Mouse (Mus musculus) skeletal muscle tissue, adult 2 months (tissue): ENCODE measurements around the gene Lrrc30.

ENCODE experiments used
- DNase-seq: peaks from one replicate; pipeline ENCODE4 v3.0.0-alpha.2; 2012; ENCODE audit warnings: low read depth, low spot score

The Lrrc30 gene

DNA sequence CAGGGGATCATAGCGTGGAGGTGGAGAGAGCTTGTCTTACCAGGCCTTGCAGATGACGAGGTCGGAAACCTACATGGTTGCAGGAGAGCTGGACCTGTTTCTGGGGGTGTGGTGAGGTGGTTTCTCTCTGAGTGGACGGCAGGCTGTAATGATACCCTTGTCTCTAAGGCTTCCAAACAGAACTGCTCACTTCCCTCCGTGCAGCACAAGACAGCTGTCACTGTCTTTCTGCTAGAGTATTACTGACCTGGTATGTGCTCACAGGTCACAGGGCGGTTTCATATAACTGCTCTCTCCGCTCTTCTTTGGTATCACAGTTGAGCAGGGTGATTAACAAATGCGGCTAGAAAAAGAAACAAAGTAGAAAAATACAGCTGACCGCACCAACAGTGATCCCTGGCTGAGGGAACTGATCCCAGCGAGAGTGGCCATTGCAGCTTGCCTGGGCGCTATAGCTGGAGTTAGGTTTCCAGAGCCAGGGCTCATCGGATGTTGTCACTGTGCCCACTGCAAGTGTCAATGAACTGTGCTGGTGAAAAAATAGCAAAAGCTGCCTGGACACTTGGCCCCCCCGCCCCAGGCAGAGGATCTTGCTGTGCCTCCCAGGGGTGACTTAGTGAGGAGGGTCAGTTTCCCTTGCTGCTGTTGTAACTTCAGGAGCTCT lies at the start of gene Lrrc30:
Lrrc30 (minus strand) TSS at position 48 of the 664 bp plus-strand sequence.
- DNase-seq: peak; percentile 92

DNA sequence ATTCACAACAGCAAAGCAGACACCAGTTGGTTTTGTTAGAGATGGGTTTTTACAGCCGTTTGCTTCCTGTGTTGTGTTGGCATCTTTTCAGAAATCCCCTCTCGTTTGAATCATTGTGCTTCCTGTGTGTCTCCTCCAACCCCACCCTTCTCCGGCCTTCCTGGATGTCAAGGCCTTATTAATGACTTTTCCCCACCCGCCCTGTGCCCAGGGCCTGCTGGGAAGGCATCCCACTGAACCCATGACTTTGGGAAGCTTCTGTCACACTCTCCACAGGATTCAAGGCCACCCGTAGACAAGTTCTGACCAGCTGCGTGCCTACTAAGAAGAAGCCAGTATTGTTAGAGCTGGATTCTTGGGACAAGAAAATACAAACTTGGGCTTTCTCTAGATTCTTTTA lies 48.6 kb upstream of the Lrrc30 start:
- no peak for DNase-seq

- no peak for DNase-seq
Observed at GRCm38 (mm10) chr17:67678576-67678975, 46.1 kb upstream of the Lrrc30 start.

DNA sequence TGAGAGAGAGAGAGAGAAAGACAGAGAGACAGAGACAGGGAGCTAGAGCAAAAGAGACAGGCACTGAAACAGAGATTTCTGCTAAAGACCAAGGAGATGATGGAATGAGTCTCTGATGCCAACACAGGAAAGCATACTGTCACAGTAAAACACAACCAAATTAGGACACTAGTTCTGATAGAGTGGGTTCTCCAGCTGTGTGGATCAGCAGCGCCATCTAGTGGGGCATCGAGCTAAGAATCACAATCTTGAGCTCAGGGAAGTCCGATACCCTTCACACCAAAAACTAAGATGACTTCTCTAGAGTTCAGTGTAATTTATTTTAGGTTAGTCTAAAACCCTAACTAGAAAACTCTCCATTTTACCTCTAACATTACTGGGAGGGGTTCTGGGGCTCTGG lies 35.5 kb upstream of the Lrrc30 start:
- DNase-seq: peak; percentile 42

DNA sequence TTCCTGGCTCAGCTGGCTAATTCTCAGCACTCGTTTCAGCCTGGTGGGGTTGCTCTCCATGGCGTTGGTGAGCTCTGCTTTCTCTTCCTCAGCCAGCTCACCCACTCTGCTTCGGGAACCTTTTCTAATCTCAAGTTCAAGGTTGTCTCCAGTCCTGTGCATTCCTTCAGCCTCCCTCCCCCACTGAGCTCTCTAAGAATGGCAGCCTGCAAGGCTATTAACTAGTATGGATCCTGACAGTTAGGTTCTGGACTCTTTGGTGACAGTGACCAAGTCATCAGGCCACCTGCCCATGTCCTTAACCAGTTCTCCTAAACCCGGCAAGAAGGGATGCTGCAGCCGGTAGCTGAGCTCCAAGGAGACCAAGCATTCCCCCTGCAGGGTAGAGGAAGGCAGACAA lies 34.5 kb upstream of the Lrrc30 start:
- DNase-seq: no peak

GRCm38 (mm10) chr17:67664299-67664698 lies 31.8 kb upstream of the Lrrc30 start:
- DNase-seq: no peak

DNA sequence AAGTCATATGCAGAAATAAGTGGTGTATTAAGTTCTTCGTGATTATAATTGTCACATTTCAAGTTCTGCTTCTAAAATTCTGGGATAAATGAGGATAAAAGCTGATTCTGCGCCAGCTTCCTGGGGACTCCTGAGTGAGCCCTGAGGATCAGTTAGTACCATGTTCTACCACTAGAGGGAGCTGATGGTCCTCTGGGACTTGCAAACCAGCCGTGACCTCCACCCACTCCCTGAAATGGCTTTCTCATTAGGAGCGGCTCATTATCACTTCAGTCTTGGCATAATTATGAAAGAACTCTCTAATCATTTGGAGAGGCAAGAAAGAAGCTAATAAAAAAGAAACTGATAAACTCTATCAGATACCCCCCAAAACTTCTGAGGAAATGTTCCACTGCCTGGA lies 19.0 kb upstream of the Lrrc30 start:
- peak; percentile 57 for DNase-seq

GRCm38 (mm10) chr17:67641627-67642026 lies 9.1 kb upstream of the Lrrc30 start:
- DNase-seq: peak; percentile 77

GRCm38 (mm10) chr17:67638119-67638810 lies 5.7 kb upstream of the Lrrc30 start:
- peak; percentile 52 for DNase-seq

DNA sequence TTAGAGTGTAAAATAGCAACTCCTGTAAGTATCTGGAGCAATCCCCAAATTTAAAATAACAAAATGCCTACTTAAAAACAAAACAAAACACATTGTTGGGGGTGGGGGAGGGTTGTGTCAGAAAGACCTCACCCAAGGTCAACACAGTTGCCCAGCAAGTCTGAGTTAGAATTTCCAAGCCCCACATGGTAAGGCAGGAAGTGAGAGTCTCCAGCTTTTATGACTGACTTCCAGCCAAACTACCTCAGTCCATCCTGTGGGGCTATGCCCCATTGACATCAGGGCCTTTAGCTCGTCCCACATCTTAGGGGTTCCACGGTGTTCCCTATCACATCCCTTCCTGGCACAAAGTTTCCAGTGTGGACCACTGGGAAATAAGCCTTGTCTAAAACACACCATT lies 4.4 kb upstream of the Lrrc30 start:
- no peak for DNase-seq

DNA sequence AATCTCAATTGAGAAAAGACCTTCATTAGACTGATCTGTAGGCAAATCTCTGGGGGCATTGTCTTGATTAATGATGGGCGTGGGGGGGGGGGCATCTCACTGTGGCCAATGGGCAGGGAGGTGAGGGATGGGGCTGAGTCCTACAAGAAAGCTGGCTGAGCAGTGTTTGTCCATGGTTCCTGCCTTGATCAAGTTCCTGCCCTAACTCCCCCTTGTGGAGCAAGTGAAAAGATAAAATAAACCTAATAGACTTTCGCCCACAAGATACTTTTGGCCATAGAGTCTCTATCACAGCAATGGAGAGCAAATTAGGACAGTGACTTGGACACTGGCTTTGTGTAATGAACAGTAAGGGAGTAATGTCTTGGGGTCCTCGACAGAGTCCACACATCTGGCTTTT lies 3.8 kb upstream of the Lrrc30 start:
- no peak for DNase-seq

DNA sequence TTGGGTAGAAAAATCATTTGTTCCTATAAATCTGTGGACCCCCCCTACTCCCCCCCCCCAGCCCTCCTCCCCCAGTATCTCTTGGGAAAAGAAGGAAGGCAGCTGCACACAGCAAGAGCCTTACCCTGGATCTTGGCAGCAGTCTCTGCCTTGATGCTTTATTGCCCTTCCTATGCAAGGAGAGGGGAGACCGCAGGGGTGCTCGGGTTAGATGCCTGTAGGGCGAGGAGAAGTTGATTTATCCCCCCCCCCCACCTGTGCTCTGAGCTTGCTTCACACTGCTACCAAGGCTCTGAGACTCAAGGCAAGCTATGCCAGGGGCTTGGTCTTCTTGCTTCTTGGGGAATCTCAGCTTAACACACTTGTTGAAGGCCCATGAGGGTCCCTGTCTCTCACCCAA lies 2.8 kb downstream of the Lrrc30 start:
- no peak for DNase-seq

DNA sequence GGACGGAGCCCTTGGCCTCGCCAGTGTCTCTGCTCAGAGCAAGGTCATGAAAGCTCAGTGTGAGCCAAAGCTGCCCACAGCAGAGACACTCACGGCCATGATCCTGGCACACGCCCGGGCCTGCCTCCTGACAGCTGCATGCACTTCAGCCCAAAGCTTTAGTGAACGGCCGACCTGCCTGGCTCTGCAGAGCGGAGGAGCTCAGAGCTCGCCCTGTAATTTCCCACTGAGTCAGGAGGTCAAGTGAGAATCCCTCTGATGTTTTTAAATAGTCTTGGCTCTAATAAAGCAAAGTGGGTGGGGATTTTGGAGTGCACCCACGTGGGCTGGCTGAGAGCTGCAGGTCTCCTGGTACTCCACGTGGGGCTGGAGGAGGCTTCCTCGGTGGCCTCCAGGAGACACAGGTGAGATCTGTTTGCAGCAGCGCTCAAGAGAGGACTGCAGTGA lies 3.3 kb downstream of the Lrrc30 start:
- peak; percentile 94 for DNase-seq

- DNase-seq: no peak
Observed at GRCm38 (mm10) chr17:67628475-67628874, 4.0 kb downstream of the Lrrc30 start.

- DNase-seq: peak; percentile 61
Observed at GRCm38 (mm10) chr17:67625431-67625830, 7.1 kb downstream of the Lrrc30 start.

GRCm38 (mm10) chr17:67619001-67619400 lies 13.5 kb downstream of the Lrrc30 start:
- no peak for DNase-seq

DNA sequence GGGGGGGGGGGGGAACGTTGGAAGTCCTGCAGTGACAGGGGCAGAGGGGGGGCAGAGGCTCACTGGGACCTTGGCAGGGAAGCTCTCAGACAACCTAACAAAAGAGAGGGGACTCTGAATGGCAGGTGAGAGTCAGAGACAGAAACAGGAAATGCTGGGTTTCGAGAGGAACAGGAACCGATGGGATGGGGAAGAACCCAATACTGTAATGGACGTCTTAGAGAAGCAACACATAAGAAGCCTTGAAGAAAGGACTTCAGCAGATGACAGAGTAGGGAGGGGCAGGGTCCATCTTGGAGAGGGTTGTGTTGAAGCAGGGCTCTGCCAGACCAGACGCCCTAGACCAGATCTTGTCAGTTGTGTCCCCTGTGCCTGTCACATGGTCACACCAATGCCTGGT lies 18.1 kb downstream of the Lrrc30 start:
- no peak for DNase-seq

DNA sequence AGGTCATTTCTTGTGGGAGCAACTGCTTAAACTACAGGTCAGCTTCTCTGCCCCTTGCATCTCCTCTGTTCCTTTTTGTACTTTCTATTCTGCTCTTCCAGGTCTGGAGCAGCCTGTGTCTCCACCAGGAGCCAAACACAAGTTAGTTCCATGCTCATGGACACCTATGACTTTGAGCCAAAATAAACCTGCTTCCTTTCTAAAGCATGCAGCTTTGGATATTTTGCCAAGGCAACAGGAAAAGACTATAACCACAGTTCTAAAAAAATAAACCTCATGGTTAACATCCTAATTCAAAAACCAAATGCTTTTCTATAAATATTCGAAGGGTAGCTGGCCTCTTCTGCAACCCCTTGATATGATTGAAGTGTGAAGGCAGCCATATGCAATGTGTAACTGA lies 19.9 kb downstream of the Lrrc30 start:
- DNase-seq: no peak

DNA sequence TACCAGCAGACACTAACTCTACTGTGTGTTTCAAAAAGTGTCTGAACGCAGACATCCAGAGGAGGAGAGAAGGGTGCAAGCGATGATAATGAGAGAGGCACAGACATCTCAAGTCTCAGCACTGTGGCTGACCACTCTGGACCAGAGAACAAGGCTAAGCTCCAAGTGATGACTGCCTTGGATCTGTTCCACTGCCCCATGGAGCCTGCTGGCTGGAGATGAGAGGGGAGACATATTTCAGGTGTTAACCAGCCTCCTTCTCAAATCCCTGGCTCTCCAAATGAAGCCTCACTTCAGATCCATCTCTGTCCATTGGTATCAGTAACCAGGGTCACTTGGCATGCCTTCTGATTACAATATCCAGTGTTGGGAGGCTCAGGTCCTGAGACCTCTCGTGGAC lies 20.4 kb downstream of the Lrrc30 start:
- DNase-seq: no peak

DNA sequence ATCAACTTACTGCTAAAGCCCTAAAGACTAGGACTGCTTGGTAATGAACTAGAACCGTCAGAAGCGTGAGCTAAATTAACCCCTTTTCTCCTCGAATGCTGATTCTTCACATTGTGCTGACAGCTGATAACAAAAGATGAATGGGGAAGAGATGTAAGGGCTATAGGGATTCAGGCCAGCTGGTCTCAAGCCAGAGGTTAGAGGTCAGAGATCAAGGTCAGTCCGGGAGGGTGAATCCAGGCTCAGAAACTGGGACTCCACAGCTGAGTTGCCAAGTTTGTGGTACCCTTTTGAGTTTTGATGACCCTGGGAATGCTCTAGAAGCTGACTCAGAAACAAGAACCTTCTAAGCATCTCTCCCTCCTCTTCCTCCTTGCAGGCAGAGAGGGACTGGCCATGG lies 28.1 kb downstream of the Lrrc30 start:
- DNase-seq: no peak

- no peak for DNase-seq
Observed at GRCm38 (mm10) chr17:67602556-67602955, 30.0 kb downstream of the Lrrc30 start.

- DNase-seq: peak; percentile 55
Observed at GRCm38 (mm10) chr17:67584937-67585579, 47.5 kb downstream of the Lrrc30 start.

DNA sequence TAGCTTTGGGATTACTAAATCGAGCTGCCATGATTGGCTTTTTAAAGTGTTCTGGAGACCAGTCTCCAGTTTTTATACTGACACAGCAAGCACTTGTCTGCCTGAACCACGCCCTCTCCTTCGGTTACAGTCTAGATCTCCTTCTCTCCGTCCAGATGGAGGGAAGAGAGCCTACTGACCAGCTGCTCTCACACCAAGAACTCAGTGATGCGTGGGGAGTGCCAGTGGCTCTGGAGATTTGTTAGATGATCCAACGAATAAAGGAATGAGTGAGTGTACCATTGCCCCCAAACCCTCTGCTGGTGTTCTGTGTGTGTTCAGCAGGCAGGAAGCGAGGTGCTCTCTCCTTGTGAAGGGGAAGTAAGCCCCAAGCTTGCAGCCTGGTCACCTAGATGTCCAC lies 48.0 kb downstream of the Lrrc30 start:
- no peak for DNase-seq
